Mouse (Mus musculus): ENCODE data around the gene Kif5a. TPM values are rescaled to one million over a fixed set of nuclear protein-coding genes. Genes with fewer than 3 reads are reported as not detected.

Kif5a gene
- polyA plus RNA-seq, 1 experiment, result 1.6 TPM

DNA sequence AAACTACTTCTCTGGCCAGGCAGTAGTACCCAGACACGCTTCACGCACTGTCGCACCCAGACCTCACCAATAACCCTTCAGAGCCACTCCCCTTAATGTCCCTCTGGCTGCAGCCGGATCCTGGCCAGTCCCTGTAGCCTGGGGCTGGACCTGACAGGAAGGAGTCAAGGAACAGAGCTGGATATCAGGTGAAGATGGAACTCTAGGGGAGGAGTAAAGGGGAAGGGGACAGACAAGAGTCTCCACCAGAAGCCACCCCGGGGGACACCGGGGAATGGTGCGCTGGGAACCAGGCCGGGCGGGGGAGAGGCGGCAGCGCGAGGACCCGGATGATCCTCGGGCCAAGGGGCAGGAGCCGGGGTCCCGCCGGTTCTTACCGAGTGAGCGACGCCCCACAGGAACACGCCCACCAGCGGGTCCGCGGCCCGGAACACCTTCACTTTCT is 52.2 kb downstream of the Kif5a start:
- 0 out of 2 replicates have a peak, but pooled peaks have one; percentile 7 for TF ChIP-seq POLR2A (IDR thresholded peaks at IDR 0.05; ENCODE audit: low read depth, low read length)
- no peak for TF ChIP-seq CTCF (IDR thresholded peaks at IDR 0.05; ENCODE audit: borderline replicate concordance, insufficient read depth, low read length)

DNA sequence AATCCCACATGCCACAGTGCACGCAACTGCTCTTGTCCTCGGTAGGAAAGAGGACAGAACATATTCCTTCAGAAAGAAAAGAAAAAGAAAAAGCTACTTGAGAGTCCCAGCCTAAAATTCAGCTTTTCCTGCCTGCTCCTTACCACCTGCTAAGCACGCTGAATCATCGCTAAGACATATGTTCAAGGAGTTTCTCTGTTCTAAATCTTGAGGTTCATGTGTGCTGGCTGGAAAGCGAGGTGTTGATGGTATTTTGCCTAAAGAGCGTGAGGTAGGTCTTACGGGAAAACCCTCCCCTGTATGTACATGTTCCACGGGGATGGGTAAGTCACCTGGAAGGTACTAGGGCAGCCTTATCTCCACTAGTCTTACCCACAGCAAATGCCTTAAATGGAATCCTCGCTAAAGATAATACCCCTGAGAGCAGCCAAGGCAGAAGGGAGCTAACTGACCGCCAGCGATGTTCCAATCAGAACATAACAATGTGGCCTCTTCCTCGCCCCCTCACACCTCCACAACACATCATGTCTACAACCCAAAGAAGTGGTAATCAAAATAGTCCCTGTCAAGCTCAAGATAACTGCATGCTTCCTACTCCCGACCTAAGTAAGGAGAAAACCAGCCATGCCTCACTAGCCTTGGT is 53.1 kb downstream of the Kif5a start:
- H3K4me1 ChIP-seq (ENCODE audit: control insufficient read depth, insufficient read depth, low read length), result peaks cover 8% of the 10 kb centered on the region
- no peak for TF ChIP-seq POLR2A (IDR thresholded peaks at IDR 0.05; ENCODE audit: low read depth, low read length)
- no peak for TF ChIP-seq CTCF (IDR thresholded peaks at IDR 0.05; ENCODE audit: borderline replicate concordance, insufficient read depth, low read length)
- H3K4me3 ChIP-seq (ENCODE audit: insufficient read depth, low read length), result peak overlapping the region; percentile 82
- H3K27ac ChIP-seq (ENCODE audit: insufficient read depth, low read length), result no peak overlapping the region

More for the DNA sequence above, 52.2 kb downstream of the Kif5a start:
- Histone ChIP-seq H3K4me3 (ENCODE audit: insufficient read depth, low read length) (peak overlapping the region; percentile 82), H3K4me1 (ENCODE audit: control insufficient read depth, insufficient read depth, low read length) (peaks cover 8% of the 10 kb centered on the region), H3K27ac (ENCODE audit: insufficient read depth, low read length) (no peak overlapping the region)

DNA sequence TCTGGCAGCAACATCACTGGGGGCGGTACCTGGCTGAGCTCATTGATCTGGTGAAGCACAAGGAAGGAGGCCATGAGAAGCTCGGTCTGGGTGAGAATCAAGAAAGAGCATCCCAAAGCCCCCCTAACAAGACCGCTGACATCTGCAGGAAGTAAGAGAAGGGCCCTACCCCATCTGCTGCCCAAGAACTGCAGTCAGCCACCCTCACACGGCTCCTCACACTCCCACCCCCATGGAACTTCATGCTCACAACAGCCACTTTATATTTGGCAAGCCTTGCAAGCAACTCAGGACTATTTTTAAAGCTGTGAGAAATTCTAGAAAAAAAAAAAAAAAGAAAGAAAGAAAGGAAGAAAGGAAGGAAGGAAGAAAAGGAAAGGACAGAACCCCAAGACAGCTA is 54.2 kb downstream of the Kif5a start:
- H3K4me1 ChIP-seq (ENCODE audit: control insufficient read depth, insufficient read depth, low read length), result peaks cover 8% of the 10 kb centered on the region
- TF ChIP-seq CTCF (IDR thresholded peaks at IDR 0.05; ENCODE audit: borderline replicate concordance, insufficient read depth, low read length) (no peak), POLR2A (IDR thresholded peaks at IDR 0.05; ENCODE audit: low read depth, low read length) (no peak)
- H3K4me3 ChIP-seq (ENCODE audit: insufficient read depth, low read length), result no peak overlapping the region

DNA sequence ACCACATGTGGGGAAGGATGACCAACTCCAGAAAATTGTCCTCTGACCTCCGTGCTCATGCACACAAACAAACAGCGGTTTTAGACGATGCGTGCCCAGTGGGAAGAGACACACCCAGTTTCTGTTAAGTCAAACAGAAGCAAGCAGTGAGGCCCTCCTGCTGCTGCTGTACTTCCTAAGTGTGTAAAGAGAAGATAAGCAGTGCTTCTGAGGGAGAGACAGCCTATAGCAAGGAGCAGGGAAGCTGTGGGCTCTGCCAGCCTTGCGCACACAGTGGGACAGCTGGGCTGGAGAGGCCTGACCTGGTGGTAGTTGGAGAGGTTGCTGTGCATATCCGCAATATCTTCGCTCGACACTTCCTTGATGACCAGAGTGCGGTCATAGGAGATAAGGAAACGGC is 57.8 kb downstream of the Kif5a start:
- no peak overlapping the region for H3K4me3 ChIP-seq (ENCODE audit: insufficient read depth, low read length)
- no peak overlapping the region for H3K27ac ChIP-seq (ENCODE audit: insufficient read depth, low read length)
- H3K4me1 ChIP-seq (ENCODE audit: control insufficient read depth, insufficient read depth, low read length), result peaks cover 5% of the 10 kb centered on the region
- TF ChIP-seq CTCF (IDR thresholded peaks at IDR 0.05; ENCODE audit: borderline replicate concordance, insufficient read depth, low read length) (no peak), POLR2A (IDR thresholded peaks at IDR 0.05; ENCODE audit: low read depth, low read length) (no peak)

More for the DNA sequence above, 54.2 kb downstream of the Kif5a start:
- no peak overlapping the region for H3K27ac ChIP-seq (ENCODE audit: insufficient read depth, low read length)

DNA sequence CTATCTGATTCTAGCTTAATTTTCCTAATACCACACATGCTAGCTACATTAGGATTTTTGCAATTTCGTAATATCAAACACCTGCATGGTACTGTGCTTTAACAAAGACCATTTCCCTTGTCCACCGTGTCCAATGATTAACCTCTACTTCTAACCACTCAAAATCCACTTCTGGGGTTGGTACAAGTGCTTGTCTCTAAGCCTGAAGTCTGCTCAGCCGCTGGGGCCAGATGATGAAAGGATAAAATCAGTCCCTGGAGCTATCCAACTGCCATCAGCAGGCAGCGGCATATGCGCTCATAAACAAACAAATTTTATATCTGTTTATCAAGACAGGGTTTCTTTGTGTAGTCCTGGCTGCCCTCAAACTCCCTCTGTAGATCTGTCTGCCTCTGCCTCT is 58.6 kb downstream of the Kif5a start:
- H3K4me1 ChIP-seq (ENCODE audit: control insufficient read depth, insufficient read depth, low read length), result no peaks in the 10 kb centered on the region
- no peak overlapping the region for H3K4me3 ChIP-seq (ENCODE audit: insufficient read depth, low read length)
- no peak overlapping the region for H3K27ac ChIP-seq (ENCODE audit: insufficient read depth, low read length)
- TF ChIP-seq POLR2A (IDR thresholded peaks at IDR 0.05; ENCODE audit: low read depth, low read length), result no peak
- TF ChIP-seq CTCF (IDR thresholded peaks at IDR 0.05; ENCODE audit: borderline replicate concordance, insufficient read depth, low read length), result no peak

DNA sequence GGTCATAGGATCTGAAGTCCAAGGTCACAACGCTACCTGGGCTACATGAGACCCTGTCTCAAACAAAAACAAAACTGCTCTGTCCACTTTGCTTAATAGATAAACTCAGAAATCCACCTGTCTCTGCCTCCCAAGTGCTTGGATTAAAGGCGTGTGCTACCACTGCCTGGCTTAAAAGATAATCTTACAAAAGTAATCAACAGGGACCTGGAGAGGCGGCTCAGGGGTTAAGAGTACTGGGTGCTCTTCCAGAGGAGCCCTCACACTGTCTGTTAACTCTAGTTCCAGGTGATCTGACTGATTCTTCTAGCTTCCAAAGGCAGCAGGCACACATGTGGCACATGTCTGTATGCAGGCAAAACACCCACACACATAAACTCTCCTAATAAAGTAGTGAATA is 60.0 kb downstream of the Kif5a start:
- Histone ChIP-seq H3K27ac (ENCODE audit: insufficient read depth, low read length) (no peak overlapping the region), H3K4me1 (ENCODE audit: control insufficient read depth, insufficient read depth, low read length) (no peaks in the 10 kb centered on the region), H3K4me3 (ENCODE audit: insufficient read depth, low read length) (no peak overlapping the region)

DNA sequence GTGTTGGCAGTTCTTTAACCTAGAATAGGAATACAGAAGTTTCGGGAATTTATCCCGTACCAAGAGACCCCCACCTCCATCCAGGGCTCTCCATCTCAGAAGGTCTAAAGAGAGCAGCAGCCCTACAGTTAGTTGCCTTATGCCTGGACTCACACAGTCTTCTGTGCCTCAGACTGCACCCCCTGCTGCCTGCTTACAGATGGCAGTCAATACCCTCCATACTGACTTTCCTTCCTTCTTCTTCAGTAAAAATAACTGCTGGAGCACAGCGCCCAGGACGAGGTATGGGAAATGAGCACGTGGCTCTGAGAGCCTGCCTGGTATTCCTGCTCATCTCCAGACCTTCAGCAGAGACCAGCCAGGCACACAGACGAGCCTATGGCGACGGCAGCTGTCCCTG is 62.9 kb downstream of the Kif5a start:
- H3K27ac ChIP-seq (ENCODE audit: insufficient read depth, low read length), result no peak overlapping the region
- no peak for TF ChIP-seq POLR2A (IDR thresholded peaks at IDR 0.05; ENCODE audit: low read depth, low read length)
- peak; percentile 32; the same call in 1 of the 2 replicates for TF ChIP-seq CTCF (IDR thresholded peaks at IDR 0.05; ENCODE audit: borderline replicate concordance, insufficient read depth, low read length)
- no peak overlapping the region for H3K4me3 ChIP-seq (ENCODE audit: insufficient read depth, low read length)
- no peaks in the 10 kb centered on the region for H3K4me1 ChIP-seq (ENCODE audit: control insufficient read depth, insufficient read depth, low read length)

More for the DNA sequence above, 60.0 kb downstream of the Kif5a start:
- TF ChIP-seq CTCF (IDR thresholded peaks at IDR 0.05; ENCODE audit: borderline replicate concordance, insufficient read depth, low read length), result no peak

DNA sequence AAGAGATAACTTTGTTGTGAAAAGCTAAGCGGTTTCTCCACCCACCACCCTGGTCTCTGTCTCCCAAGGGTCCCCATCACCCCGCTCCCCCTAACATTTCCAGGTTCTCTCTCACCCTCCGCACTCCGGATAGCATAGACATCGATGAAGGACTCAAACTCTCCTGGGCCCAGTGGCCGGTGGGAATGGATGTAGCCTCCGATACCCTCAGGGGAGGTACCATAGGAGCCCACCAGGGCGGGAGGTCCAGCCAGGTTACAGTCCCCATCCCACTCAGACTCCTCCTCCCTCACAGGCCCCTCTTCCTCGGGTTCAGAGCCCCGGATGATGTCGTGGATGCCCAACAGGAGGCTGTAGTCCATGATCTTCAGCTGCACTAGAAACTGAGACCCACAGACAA is 63.7 kb downstream of the Kif5a start:
- H3K27ac ChIP-seq (ENCODE audit: insufficient read depth, low read length), result no peak overlapping the region

DNA sequence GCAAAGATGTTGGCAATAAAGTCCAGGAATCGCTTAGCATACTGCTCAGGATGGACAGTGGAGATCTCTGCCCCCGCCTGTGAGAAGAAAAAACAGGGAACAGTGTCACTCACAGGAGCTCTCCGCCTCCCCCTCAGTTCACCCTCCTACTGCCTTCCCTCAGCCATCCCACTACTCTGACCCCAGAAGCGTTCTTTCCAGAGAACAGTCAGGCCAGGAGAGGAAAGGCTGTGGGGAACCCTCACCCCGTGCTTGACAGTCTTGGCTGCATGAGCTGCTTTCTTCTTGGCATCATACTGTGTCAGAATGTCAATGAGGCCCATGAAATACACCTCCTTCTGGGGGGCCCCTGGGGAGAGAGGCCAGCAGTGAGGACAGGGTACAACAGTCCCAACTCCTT is 64.1 kb downstream of the Kif5a start:
- TF ChIP-seq POLR2A (IDR thresholded peaks at IDR 0.05; ENCODE audit: low read depth, low read length) (peak; percentile 36), CTCF (IDR thresholded peaks at IDR 0.05; ENCODE audit: borderline replicate concordance, insufficient read depth, low read length) (no peak)
- no peak overlapping the region for H3K4me3 ChIP-seq (ENCODE audit: insufficient read depth, low read length)
- no peak overlapping the region for H3K27ac ChIP-seq (ENCODE audit: insufficient read depth, low read length)
- H3K4me1 ChIP-seq (ENCODE audit: control insufficient read depth, insufficient read depth, low read length), result no peaks in the 10 kb centered on the region

More for the DNA sequence above, 63.7 kb downstream of the Kif5a start:
- no peak for TF ChIP-seq CTCF (IDR thresholded peaks at IDR 0.05; ENCODE audit: borderline replicate concordance, insufficient read depth, low read length)
- no peak; the same call in 1 of the 2 replicates for TF ChIP-seq POLR2A (IDR thresholded peaks at IDR 0.05; ENCODE audit: low read depth, low read length)
- H3K4me3 ChIP-seq (ENCODE audit: insufficient read depth, low read length), result no peak overlapping the region
- no peaks in the 10 kb centered on the region for H3K4me1 ChIP-seq (ENCODE audit: control insufficient read depth, insufficient read depth, low read length)

DNA sequence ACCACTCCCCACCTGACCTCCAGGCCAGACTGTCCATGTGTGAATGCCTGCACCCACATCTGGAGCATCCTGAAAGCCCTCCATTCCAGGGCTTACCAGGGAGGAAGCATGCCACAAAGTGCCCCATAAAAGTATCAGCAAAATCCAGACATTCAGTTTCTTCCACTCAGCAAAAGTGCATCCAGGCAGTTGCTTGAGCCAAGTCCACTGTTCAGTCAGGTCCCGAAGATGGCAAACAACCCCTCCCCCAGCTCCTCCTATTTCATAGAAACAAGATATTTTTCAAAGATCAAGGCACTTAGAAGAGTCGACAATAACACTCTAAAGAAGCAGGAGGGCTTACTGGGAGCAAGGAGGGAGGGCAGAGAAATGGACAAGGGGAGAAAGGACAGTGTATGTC is 64.7 kb downstream of the Kif5a start:
- Histone ChIP-seq H3K27ac (ENCODE audit: insufficient read depth, low read length) (no peak overlapping the region), H3K4me3 (ENCODE audit: insufficient read depth, low read length) (no peak overlapping the region), H3K4me1 (ENCODE audit: control insufficient read depth, insufficient read depth, low read length) (no peaks in the 10 kb centered on the region)
- TF ChIP-seq POLR2A (IDR thresholded peaks at IDR 0.05; ENCODE audit: low read depth, low read length), result no peak; the same call in 1 of the 2 replicates
- no peak for TF ChIP-seq CTCF (IDR thresholded peaks at IDR 0.05; ENCODE audit: borderline replicate concordance, insufficient read depth, low read length)
